Mouse (Mus musculus) frontal cortex, adult (tissue): ENCODE measurements around the gene Cdc27.
"Not testable (repeated sequence)": the region's sequence is repeated elsewhere in the genome, so short reads cannot be mapped to it uniquely, and the experiment has no call there.

Experiments used
- ATAC-seq: cut with Nextera tagmentation; 2 replicates; pipeline ENCODE4 v1.9.2; 2017; ENCODE audit warnings: mild to moderate bottlenecking, moderate library complexity, mixed read lengths; ENCODE audit not compliant: low TSS enrichment

Gene Cdc27

DNA sequence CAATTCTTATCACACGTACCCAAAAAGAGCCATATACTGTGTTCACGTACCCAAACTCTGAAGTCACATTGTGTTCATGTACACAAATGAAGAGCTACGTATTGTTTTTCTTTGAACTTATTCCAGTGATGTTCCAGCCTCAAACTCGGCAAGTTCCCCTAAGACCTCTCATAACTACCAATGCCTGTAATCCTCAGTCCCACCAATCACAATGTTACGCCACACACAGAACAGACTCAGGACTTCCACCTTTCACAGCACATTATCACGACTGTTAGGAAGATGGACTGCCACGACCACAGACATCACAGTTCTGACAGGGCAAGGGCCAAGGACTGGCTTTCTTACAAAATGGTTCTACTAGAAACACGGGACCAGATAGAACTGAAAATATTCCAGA lies 20.1 kb upstream of the Cdc27 start:
- ATAC-seq: not testable (repeated sequence)

GRCm38 (mm10) chr11:104568326-104568725 lies 17.9 kb upstream of the Cdc27 start:
- no peak for ATAC-seq

DNA sequence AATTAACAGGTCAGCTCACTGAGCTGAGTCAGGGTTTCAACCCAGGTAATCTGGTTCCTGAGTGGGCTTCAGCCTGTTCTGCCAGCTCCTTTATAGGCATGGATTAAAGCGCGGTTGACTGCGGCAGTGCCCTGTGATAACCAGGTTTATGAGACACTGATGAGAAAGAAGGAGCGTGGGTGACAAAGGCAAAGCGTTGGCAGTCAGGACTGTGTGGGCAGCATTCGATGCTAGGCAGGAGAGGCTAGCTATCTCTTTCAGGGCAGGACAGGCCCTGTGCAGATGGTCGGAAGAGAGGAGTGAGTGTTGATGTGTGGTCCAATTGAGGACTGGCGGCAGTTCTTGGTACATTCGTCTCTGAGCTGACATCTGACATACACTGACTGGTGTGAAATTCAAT lies 17.3 kb upstream of the Cdc27 start:
- peak; percentile 62 for ATAC-seq

DNA sequence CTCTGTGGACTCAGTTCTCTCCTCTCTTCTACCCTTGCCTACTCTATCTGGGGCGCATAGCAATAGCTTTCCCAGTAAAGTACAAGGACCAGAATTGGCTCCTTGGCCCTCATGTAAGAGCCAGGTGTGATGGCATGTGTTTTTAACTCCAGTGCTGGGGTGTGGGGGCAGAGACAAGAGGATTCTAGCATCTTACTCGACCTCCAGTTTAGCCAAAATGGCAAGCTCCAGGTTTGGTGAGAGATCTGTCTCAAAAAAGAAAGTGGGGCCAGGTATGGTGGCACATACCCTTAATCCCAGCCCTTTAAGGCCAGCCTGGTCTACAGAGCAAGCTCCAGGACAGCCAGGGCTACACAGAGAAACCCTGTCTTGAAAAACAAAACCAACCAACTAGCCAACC lies 16.4 kb upstream of the Cdc27 start:
- ATAC-seq: no peak

GRCm38 (mm10) chr11:104566097-104566496 lies 15.7 kb upstream of the Cdc27 start:
- ATAC-seq: peak; percentile 36; the same call in 1 of the 2 replicates

DNA sequence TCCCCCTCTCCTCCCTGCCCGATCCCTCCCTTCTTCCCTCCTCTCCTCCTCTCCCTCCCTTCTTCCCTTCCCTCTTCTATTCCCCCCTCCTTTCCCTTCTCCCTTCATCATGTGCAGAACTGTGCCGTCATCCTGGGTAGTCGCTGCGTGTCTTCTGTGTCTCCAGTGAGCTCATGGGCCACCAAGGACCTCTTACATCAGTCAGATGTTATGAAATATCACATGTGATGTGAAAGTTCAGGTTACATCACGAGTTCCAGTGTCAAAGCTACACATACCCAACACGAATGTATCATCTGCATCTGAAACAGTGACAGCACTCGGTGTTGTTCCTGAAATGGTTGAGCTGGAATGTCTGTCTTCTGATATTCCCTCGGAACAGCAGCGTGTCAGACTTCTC lies 14.8 kb upstream of the Cdc27 start:
- no peak for ATAC-seq

DNA sequence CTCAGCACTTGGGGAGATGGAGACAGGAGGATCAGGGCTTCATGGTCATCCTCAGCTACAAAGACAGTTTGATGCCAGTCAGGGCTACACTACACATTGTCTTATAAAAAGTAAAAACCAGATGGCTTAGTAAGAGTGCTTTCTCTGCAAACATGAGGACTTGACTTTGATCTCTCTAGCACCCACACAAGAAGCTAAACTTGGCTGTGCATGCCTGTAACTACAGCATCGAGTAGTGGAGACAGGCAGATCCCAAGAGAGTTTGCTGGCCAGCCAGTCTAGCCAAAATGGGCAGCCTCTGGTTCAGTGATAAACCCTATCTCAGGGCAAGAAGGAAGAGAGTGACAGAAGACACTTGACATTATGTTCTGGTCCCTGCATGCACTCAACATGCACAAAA lies 13.1 kb upstream of the Cdc27 start:
- ATAC-seq: peak; percentile 68

- no peak for ATAC-seq
Observed at GRCm38 (mm10) chr11:104560971-104561370, 10.6 kb upstream of the Cdc27 start.

GRCm38 (mm10) chr11:104558651-104559403 lies 8.4 kb upstream of the Cdc27 start:
- ATAC-seq: peak; percentile 64

GRCm38 (mm10) chr11:104558065-104558464 lies 7.6 kb upstream of the Cdc27 start:
- ATAC-seq: peak; percentile 73

DNA sequence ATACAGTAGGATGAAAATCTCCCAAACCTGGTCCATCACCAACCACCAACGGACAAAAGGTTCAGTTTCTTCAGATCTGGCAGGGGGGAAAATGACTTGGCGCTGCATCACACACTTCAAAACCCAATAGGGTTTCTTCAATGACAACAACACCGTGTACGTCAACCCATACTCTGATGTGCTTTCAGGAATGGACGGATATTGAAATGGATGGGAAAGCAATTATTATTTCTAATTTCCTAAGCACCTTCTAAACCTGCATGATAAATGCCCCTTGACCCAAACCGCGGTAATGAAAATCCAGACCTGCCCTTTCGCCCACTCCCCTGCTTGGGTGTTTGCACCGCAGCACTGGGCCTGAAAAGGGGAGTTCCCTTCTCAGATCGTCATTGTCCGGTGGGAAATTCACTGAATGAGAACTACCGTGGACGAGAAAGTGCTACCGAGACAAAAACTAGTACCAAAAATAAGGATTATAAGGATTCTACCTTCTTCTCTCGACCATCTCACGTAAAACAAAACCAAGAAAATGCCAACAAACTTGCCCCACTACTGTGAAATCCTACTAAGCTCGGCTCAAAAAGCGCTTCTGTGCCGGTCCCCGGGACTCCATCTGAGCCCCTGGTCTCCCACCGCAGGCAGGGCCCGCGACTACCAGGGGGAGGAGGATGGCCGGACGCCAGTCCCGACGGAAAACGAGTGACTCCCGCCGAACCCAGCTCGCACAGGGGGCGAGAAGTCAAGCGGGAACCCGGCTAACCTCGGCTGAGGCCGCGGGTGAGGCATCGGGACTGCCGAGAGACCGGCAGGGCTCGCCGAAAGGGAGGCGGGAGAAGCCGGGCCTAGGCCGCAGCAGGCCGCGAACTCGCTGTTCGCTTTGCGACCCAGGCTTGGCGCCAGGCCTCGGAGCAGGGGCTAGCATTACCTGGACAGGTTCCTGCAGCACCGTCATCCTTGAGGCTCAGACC lies 698 bp downstream of the Cdc27 start:
- peak; percentile 29 for ATAC-seq

DNA sequence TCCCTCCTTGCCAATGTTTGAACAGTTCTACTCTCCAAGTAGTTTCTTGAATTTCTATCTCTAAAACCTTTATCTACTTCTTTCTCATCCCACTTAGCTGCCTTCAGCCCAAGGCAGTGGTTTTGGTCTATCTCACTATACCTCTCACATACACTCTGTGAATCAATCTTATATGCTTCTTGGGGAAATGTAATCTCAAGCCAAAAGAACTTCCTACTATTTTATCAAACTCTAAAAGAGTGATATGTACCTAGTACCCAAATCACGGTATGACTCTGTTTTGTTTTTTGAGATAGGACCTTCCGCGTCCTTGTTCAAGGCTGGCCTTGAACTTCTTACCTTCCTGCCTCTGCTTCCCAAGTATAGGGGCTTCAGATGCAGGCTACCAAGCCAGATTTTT lies 2.9 kb downstream of the Cdc27 start:
- no peak for ATAC-seq

GRCm38 (mm10) chr11:104544507-104544906 lies 5.9 kb downstream of the Cdc27 start:
- ATAC-seq: no peak

DNA sequence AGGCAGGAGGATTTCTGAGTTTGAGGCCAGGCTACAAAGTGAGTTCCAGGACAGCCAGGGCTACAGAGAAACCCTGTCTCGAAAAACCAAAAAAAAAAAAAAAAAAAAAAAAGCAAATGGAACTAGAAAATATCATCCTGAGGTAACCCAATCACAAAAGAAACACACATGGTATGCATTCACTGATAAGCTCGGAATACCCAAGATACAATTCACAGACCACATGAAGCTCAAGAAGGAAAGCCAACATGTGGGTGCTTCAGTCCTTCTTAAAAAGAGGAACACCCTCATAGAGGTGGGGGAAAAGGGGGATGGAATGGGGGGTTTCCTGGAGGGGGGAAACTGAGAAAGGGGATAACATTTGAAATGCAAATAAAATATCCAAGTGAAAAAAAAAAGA lies 7.1 kb downstream of the Cdc27 start:
- not testable (repeated sequence) for ATAC-seq

DNA sequence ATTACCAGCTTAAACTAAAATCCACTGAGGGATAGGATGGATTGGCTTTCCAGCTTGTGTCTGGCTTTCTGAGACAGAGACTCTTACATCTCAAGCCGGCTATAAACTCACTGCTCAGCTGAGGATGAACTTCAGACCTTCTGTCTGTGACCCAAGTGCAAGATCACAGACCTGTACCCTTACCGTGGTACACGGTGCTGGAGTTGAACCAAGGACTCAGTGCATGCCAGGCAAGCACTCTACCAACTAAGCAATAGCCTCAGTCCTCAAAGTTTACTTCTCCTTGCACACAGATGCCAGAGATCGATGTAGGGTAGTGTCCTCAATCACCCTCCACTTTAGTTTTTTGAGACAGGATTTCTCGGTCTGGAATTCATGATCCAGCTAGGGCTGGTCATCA lies 10.6 kb downstream of the Cdc27 start:
- ATAC-seq: no peak

GRCm38 (mm10) chr11:104537945-104538555 lies 12.4 kb downstream of the Cdc27 start:
- ATAC-seq: no peak

DNA sequence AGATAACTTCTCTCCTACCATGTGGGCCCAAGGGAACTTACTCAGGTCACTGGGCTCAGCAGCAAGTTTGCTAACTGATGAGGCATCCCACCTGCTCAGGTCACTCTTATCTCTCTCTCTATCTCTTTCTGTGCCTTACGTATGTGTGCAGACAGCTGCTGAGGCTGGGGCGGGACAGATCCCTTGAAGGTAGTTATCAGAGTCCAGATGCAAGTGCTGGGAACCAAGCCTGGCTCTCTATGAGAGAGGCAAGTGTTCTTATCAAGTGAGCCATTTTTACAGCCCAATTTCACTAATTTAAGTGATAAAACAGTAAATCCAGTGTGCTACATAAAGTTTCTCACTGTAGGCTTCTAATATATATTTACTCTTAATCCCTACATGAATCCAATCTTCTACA lies 13.6 kb downstream of the Cdc27 start:
- ATAC-seq: no peak

DNA sequence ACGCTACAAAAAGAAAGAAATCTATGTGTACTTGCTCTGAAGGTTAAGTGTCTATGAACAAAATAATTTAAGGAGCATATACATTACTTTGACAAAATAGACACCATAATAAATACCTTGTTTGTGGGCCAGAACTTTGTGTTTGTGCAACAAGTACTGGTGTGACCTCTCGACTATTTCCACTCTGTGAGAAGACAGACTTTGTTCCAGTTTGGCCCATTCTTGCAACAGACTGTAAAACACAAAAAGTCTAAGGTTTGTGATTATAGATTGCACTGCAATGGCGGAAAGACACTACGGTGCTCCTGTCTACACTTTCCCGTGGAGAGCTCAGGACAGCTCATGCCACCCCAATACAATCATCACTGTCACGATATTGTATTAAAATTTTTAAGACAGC lies 24.5 kb downstream of the Cdc27 start:
- ATAC-seq: no peak

DNA sequence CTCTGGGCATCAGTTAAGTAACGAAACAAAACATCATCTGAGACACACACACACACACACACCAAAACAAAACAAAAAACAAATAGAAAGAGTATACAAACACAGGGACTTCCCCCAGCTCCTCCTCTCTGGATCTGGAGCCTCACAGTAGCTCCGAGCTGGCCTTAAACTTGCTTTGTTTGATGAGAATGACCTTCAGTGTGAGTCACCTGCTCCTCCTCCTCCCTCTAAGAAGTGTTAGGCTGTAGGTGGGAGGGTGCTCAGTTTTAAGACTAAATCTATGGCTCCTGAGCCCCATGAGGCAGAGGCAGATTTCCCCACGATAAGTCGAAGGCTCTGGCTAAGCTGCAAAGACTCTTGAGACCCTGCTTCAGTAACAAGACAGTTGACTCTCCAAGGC lies 38.0 kb downstream of the Cdc27 start:
- no peak for ATAC-seq

DNA sequence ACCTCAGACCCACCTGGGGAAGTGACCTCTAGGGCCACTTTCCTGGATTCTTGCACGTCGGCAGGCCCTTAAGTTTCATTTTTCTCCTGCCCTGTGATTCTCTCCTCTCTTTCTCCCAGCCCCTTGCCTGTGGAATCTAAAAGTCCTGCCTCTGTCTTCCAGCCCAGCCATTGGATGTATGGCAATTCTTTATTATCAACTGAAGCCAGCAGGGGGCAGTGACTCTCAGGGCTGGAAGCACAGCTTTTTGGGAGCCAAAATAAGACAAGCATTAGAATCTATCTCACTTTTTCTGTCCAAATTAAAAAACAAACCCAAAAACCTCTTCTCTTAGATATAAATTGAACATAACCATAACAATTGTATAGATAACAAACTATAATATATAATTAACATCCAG lies 39.8 kb downstream of the Cdc27 start:
- no peak for ATAC-seq

DNA sequence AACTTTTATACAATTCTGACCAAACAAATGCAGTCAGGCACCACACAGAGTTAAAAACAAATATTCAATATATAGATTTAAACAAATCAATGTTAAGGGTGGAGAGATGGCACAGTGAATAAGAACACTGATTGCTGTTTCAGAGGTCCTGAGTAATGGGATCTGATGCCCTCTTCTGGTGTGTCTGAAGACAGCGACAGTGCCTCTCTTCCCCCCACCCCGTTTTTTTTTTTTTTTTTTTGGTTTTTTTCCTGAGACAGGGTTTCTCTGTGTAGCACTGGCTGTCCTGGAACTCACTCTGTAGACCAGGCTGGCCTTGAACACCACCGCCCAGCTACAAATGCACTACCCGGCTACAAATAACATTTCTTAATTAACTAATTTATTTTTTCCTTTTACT lies 42.0 kb downstream of the Cdc27 start:
- ATAC-seq: no peak

DNA sequence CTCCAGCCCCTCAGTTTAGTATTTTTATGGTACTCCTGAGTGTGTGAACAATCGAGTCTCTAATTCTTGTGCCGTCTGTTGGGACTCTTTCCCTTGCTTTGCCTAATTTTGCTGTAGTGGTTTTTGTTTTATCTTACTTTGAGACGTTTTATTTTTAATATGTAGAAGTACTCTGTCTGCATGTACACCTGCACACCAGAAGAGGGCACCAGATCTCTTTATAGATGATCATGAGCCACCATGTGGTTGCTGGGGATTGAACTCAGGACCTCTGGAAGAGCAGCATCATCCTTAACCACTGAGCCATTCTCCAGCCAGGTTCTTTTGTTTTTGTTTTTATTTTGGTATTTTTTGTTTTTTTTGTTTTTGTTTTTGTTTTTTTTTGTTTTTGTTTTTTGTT lies 62.1 kb downstream of the Cdc27 start:
- no peak for ATAC-seq

- no peak for ATAC-seq
Observed at GRCm38 (mm10) chr11:104481971-104482370, 68.4 kb downstream of the Cdc27 start.
